Mouse (Mus musculus) bone marrow macrophage, adult 2 months (primary cell): ENCODE data around the gene Pla2g2d.
A peak's percentile ranks its signal among the peaks of the same experiment; 100 is the strongest.

Experiments used
- CTCF ChIP-seq: IDR thresholded peaks from 2 replicates; pipeline ENCODE4 v1.5.1; 2012; ENCODE audit warnings: low read depth, mild to moderate bottlenecking, low read length, moderate library complexity
- POLR2A ChIP-seq: IDR thresholded peaks from 2 replicates; pipeline ENCODE4 v1.6.1; 2012; ENCODE audit warnings: mild to moderate bottlenecking, low read depth, low read length, borderline replicate concordance

DNA sequence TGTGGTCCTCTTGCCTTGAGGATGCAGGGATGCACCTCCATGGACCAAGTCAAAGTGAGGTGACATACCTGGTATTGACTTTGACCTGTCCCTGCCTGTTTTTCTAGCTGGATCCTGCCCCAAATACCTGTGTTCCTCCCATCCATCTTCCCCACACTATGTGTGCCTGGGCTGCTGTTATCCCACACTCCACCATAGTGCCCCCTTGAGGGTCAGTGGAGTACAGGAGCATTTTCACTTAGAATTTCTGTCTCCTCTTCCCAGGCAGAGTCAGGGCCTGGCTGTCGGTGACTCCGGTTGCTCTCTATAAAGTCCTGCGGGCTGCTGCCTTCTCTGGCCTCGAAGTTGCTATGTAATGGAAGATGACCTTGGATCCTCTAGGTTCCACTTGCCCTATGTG is 10.2 kb downstream of the Pla2g2d start:
- TF ChIP-seq CTCF (0 out of 2 replicates have a peak, but pooled peaks have one; percentile 16), POLR2A (no peak)
